Mouse (Mus musculus) left cerebral cortex, postnatal 10 days (tissue): ENCODE measurements around the gene Aoc3. TPM values are rescaled to one million over a fixed set of nuclear protein-coding genes. Genes with fewer than 3 reads are reported as not detected.
"Not testable (repeated sequence)": the region's sequence is repeated elsewhere in the genome, so short reads cannot be mapped to it uniquely, and the experiment has no call there.

Experiments used
- DNase-seq, 2 experiments: peaks; one replicate each; pipeline ENCODE4 v3.0.0; 2021 to 2022; ENCODE audit warnings: low spot score in 2 of 2, mixed read lengths in 1 of 2; ENCODE audit errors: extremely low spot score in 1 of 2
- intact Hi-C: fragments of 180-260 bp; cut with DNase I; formaldehyde crosslinking; loops from one replicate; pipeline ENCODE4 v1.15.1; 2025
- microRNA-seq: library from miRNA; unstranded; fragments of <30 nt; microRNA quantifications from one replicate; pipeline ENCODE4 v1.2.0, GENCODE M21; 2022
- total RNA-seq, 2 experiments: library from RNA; stranded (reverse); gene quantifications; 2 replicates each; pipeline ENCODE4 v1.2.3; 2021

The Aoc3 gene
- total RNA-seq, 2 experiments from 2014 or later = 1.4 to 2.0 TPM

DNA sequence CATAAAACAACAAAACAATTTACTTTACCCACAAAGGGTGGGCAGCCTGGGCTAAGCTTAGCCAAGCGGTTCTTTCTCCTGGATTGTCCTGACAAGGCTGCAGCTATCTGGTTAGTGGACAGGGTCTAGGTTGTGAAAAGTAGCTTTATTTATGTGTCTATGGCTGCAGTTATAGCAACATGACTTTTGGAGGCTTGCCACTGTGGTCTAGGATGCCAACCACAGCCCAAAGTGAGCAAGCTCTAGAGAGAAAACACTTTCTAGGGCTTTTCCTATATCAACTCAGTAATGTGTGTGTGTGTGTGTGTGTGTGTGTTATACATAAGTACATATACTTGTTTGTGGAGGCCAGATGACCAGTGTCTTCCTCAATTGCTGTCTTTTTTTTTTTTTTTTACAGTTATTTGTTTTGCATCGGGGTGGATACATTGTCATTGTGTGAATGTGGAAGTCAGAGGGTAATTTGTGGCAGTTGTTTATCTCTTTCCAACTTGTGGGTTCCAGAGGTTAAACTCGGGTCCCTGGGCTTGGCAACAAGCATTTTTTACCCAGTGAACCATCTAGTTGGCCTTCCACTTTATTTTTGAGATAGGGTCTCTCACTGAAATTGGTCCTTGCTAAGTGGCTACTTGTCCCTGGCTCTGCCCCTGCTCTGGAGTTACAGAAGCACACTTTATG is 27.2 kb downstream of the Aoc3 start:
- DNase-seq = no peak
- intact Hi-C loops = no loop called here

- no peak for DNase-seq
- intact Hi-C loops = no loop called here
Measured at GRCm38 (mm10) chr11:101359776-101360175, 29.4 kb downstream of the Aoc3 start.

GRCm38 (mm10) chr11:101360651-101361113 is 30.3 kb downstream of the Aoc3 start:
- intact Hi-C loops = no loop called here
- DNase-seq = no peak

DNA sequence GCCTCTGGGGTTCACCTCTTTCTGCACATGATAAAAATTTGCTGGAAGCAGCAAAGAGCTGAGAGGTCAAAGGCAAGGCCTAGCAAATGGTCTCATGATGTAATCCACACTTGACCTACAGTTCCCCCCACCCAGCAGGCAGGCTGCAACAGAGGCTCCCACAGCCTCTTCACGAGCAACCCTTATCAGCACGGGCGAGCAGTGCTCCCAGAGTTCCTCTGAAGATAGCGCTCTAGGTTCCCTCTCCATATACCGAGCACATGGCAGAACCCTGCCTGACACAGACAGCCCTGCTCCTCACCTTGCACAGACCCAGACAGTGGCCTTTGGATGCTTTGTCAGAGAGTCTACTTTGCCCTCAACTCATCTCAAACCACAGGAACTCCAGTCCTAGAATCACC is 34.1 kb downstream of the Aoc3 start:
- intact Hi-C loops = no loop called here
- no peak for DNase-seq

DNA sequence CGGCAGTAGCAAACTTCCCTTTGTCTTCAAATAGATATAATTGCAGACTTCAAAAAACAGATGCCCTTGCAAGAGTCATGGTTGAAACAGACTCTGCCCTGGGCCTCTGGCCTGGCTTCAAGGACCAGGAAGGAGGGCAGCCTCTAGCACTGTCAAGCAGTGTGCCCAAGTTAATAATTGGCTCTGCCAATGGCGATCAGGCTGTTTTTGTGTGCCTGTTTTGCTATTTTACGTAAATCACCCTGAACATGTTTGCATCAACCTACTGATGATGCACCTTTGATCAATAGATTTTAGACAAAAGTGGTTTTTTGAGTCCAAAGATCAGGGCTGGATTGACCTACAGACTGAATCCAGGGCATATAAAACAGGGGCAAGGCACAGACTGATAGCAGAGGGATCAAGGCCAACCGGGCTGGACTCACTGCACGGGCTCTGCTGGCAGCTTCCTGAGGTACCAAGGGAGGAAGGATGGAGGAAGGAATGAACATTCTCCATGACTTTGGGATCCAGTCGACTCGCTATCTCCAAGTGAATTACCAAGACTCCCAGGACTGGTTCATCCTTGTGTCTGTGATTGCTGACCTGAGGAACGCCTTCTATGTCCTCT is 37.0 kb downstream of the Aoc3 start, which contains the start of gene G6pc:
TSS of gene G6pc (plus strand) at position 236 of the 610 bp plus-strand sequence.
- intact Hi-C loops = no loop called here
- DNase-seq = no peak

DNA sequence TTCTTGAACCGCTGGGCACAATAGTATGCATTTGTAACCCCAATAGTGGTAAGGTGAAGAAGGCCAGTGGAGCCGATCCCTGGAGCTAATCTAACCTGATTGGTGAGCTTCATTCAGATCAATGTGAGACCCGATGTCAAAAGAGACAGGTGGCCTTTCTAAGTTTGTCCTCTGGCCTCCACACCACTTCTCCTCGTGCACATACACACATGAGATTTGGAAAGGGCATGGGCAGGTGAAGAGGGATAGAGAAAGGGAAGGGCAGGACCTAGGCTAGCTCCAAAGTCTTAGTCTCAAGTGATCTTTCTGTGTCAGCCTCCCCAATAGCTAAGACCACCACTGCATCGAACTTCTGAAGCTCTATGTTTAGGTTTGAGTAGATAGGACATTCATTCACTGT is 39.7 kb downstream of the Aoc3 start:
- intact Hi-C loops = no loop called here
- DNase-seq = no peak

DNA sequence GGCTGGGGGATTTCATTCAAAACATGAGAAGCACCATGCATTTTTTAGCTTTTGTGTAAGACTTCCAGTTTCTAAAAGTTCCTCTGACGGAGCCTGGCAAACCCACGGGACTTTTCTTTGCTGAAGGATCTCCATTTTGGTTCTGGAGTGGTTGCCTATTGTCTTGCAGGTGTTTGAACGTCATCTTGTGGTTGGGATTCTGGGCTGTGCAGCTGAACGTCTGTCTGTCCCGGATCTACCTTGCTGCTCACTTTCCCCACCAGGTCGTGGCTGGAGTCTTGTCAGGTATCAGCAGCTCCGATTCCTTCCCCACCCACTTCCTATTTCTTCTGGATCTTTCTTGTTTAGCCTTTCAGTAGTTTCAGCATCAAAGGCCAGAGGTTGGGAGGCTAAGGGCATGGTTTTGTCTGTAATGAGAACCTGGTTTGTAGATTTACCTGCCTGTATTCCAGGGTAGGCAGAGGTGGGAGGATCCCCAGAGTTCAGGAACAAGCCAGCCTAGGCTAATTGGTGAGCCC is 44.1 kb downstream of the Aoc3 start:
- no peak for DNase-seq
- intact Hi-C loops = no loop called here

GRCm38 (mm10) chr11:101378196-101378595 is 47.8 kb downstream of the Aoc3 start:
- intact Hi-C loops, DNase-seq: not testable (repeated sequence)

- no peak for DNase-seq
- intact Hi-C loops = no loop called here
Measured at GRCm38 (mm10) chr11:101378926-101379325, 48.5 kb downstream of the Aoc3 start.

GRCm38 (mm10) chr11:101381817-101382216 is 51.4 kb downstream of the Aoc3 start:
- intact Hi-C loops = no loop called here
- no peak for DNase-seq

Small RNA genes lying within 50 kb of the gene (microRNA-seq; reads per million reads assigned to microRNA genes)
- not detected for gene Gm25593

Other genes starting within 250 kb of the Aoc3 start
- 10 to 100 TPM; 32.3 to 32.4 TPM for gene Coasy, start 248.0 kb upstream of the Aoc3 start, total RNA-seq
- gene Mlx, start 243.3 kb upstream of the Aoc3 start, total RNA-seq = 10 to 100 TPM; 52.8 to 55.8 TPM
- 1 to 10 TPM; 4.4 to 4.8 TPM for gene Psmc3ip, start 235.2 kb upstream of the Aoc3 start, total RNA-seq
- gene Retreg3, start 210.7 kb upstream of the Aoc3 start, total RNA-seq = 10 to 100 TPM; 54.5 to 55.0 TPM
- 10 to 100 TPM; 45.6 to 49.6 TPM for gene Tubg1, start 210.7 kb upstream of the Aoc3 start, total RNA-seq
- 10 to 100 TPM; 46.6 to 48.8 TPM for gene Tubg2, start 174.7 kb upstream of the Aoc3 start, total RNA-seq
- 10 to 100 TPM; 44.2 to 54.1 TPM for gene Cntnap1, start 160.1 kb upstream of the Aoc3 start, total RNA-seq
- gene Plekhh3, start 159.3 kb upstream of the Aoc3 start, total RNA-seq = 1 to 10 TPM; 5.9 to 8.0 TPM
- under 1 TPM in 1 of 2 experiments, not detected in 1; 0.41 TPM for gene Ccr10, start 155.2 kb upstream of the Aoc3 start, total RNA-seq
- gene Ezh1, start 104.1 kb upstream of the Aoc3 start, total RNA-seq = 10 to 100 TPM; 26.4 to 28.3 TPM
- gene Ramp2, start 84.6 kb upstream of the Aoc3 start, total RNA-seq = 10 to 100 TPM; 57.4 to 59.1 TPM
- 10 to 100 TPM; 80.9 to 82.0 TPM for gene Vps25, start 76.9 kb upstream of the Aoc3 start, total RNA-seq
- gene Wnk4, start 70.0 kb upstream of the Aoc3 start, total RNA-seq = 1 to 10 TPM; 4.2 to 4.5 TPM
- under 1 TPM; 0.15 to 0.41 TPM for gene Cntd1, start 51.6 kb upstream of the Aoc3 start, total RNA-seq
- gene Coa3, start 51.5 kb upstream of the Aoc3 start, total RNA-seq = 100 to 1,000 TPM in 1 of 2 experiments, 10 to 100 TPM in 1; 95.7 to 101 TPM
- gene Becn1, start 28.3 kb upstream of the Aoc3 start, total RNA-seq = 100 to 1,000 TPM; 174 to 188 TPM
- gene Psme3, start 14.4 kb upstream of the Aoc3 start, total RNA-seq = 100 to 1,000 TPM; 100 to 108 TPM
- gene Aoc2, start 5.5 kb upstream of the Aoc3 start, total RNA-seq = 1 to 10 TPM; 3.2 to 3.4 TPM
- gene G6pc, start 37.0 kb downstream of the Aoc3 start, total RNA-seq = not detected
- 10 to 100 TPM; 45.1 to 45.2 TPM for gene Aarsd1, start 87.0 kb downstream of the Aoc3 start, total RNA-seq
- gene Gm27029, start 94.2 kb downstream of the Aoc3 start, total RNA-seq = 1 to 10 TPM; 6.4 to 6.9 TPM
- 10 to 100 TPM; 24.4 to 26.0 TPM for gene Rundc1, start 94.5 kb downstream of the Aoc3 start, total RNA-seq
- gene Ptges3l, start 94.7 kb downstream of the Aoc3 start, total RNA-seq = 1 to 10 TPM; 3.4 TPM
- 10 to 100 TPM; 49.9 to 58.1 TPM for gene Rpl27, start 111.7 kb downstream of the Aoc3 start, total RNA-seq
- 1 to 10 TPM; 1.8 to 2.8 TPM for gene Ifi35, start 117.8 kb downstream of the Aoc3 start, total RNA-seq
- gene Rnd2, start 134.4 kb downstream of the Aoc3 start, total RNA-seq = 100 to 1,000 TPM; 111 to 115 TPM
- 10 to 100 TPM; 50.3 to 54.3 TPM for gene Vat1, start 135.6 kb downstream of the Aoc3 start, total RNA-seq
- 1 to 10 TPM; 1.1 to 1.2 TPM for gene Brca1, start 221.3 kb downstream of the Aoc3 start, total RNA-seq
- 100 to 1,000 TPM in 1 of 2 experiments, 10 to 100 TPM in 1; 98.9 to 100 TPM for gene Nbr1, start 221.5 kb downstream of the Aoc3 start, total RNA-seq